Mouse (Mus musculus): ENCODE measurements around the gene Gm21988. TPM values are rescaled to one million over a fixed set of nuclear protein-coding genes. Genes with fewer than 3 reads are reported as not detected.

Gene Gm21988
- total RNA-seq, 1 experiment from 2014 or later: not detected

DNA sequence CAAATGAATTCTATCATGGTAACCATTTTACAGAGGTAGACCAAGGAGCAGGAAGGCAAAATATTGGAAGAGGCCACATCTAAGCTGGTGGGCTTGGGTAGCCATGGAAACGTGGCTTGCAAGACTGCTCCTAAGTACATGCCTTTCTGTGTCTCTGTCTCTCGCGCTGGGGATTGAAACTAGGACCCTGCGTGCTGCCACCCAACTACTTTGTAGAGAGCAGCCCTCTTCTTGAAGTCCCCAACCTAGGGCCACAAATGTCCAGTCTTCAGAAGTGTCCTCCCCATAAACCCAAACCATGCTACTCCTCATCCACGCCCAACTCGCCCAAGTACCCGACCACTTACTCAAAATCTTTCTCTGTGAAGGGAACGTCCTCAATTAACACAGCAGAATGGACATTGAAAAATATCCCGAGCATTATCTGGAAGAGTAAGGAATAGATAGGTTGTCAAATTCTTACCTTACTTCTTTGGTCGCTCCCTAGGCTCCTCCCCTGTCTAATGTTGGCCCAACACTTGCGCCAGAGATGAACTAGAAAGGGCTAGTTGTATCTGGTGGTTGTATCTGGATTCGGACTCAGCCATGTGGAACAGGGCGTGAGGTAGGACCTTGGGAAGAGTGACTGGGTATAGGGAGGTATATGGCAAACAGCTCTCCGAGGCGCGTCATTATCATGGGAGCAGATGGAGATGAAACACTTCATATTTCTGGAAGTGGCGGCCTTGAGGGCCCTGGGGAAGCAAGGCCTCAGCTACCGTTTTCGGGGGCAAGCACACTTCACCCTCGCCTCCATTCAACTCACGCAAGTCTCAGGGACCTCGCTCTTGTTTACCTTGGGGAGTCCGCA is 814 bp downstream of the Gm21988 start:
- no peak for ATAC-seq (replicated peaks; ENCODE audit: insufficient number of reproducible peaks, low FRiP score, low TSS enrichment, poor library complexity, severe bottlenecking)

DNA sequence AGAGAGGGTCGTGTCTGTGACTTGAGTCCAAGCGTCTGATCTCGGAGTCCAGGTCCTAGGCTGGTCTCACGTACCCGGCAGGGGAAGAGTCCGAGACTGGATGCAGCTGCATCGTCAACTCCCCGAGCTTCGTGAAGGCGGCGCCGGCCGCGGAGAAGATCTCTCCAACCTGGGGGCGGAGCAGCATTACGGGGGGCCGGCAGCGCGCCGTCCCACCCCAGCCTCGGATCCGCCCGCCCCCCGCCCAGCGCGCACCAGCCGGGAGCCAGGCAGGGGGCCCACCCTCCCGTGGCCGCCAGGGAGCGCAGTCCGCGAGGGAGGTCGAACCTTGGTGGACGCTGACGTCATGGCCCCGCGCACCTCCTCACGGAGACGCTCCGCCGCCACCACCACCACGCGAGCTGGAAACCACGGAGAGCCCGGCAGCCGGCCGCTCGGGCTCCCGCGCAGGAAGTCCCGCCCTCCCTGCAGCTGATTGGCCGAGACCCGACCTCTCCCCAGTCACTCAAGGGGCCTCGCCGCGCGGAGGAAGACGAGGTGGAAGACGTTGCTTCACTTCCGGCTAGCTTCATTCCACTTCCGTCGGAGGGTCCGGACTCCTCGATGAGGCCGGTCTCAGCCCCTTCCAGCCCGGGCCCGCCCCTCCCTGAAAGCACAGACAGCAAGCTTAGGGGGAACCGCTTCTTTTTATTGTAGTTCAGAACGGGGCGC is 2.0 kb downstream of the Gm21988 start, which contains the start of gene 0610010K14Rik:
Gene 0610010K14Rik, minus strand, starts transcription at position 458 of the 711 bp plus-strand sequence.
- ATAC-seq (replicated peaks; ENCODE audit: insufficient number of reproducible peaks, low FRiP score, low TSS enrichment, poor library complexity, severe bottlenecking): peak; percentile 82

DNA sequence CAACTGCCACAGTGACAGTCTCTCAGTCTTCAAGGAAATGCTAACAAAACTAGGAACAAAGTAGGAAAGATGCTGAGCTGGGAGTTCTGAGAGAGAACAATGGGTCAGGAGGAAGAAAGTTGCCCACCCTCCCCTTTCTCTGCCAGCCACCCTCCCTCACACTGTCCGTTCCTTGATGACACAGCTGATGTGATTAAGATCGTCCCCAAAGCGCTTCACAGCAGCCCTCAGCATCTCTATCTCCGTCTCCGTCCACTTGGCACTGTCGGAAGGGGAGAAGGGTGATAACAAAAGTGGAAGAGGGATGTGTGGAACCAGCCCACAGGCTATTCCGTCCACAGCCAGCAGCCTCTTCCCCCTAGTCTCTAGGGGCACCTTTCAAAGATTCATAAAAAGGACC is 2.9 kb downstream of the Gm21988 start:
- no peak for ATAC-seq (replicated peaks; ENCODE audit: insufficient number of reproducible peaks, low FRiP score, low TSS enrichment, poor library complexity, severe bottlenecking)

DNA sequence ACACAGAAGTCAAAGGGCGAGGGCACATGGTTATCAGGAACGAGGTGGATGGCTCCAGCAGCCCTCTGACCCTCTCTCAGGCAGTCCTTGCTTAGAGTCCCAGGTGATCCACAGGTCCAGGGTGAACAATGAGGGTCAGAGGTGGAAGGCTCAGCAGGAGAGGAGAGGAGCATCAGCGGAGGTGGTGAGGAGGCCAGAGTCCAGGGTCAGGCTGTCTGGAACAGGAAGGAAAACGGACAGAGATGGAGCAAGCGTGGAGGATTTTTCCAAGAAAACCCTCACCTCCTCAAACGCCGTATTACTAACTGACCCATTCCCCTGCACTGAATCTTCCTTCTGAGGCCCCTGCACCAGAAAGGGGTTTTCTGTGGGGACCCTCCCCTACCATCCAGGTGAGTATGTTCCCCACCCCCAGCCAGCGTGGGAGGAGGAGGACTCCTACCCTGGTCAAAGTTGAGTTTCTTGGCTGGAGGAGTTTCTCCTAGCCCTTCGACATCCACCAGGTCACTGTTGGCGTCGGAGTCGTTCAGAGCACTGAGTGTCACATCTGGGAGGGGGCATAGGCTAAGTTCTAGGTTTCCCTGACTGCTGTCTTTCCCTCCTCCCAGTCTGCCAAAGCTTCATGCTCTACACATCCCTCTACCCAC is 4.3 kb downstream of the Gm21988 start:
- no peak for ATAC-seq (replicated peaks; ENCODE audit: insufficient number of reproducible peaks, low FRiP score, low TSS enrichment, poor library complexity, severe bottlenecking)

DNA sequence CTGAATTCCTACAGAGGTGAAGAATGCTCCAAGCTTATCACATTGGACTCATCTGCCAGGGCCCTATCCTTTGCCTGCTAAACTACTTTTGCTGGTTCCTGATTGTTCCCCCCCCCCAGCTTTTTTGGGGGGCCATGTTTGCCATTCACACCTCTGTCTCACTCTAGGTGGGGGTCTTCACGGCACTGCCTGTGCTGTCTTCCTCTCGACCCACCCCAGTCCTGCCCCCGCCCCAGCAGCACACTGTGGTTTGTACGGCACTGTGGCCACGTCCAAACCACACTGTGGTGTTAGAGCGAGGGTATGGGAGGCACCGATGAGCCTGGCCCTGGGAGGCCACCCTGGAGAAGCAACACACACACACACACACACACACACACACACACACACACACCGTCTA is 5.1 kb downstream of the Gm21988 start:
- no peak for ATAC-seq (replicated peaks; ENCODE audit: insufficient number of reproducible peaks, low FRiP score, low TSS enrichment, poor library complexity, severe bottlenecking)

DNA sequence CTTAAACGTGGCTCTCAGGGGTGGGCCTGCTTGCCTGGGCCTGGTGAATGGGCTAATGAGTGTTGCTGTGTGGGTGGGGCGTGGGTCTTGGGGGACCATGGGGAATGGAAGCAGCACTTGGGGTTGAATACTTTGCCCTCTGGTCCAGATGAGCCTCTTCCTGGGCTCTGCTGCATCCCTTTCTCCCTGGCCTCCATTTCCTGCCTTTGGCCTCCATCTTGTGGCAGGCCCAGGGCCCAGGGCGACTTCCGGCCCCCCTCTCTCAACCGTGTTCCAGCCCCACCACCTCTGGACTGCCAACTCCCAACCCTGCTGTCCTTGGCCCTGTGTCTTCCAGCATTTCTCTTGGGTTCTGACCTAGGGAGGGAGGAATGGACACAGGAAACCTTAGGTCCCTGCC is 5.6 kb downstream of the Gm21988 start:
- ATAC-seq (replicated peaks; ENCODE audit: insufficient number of reproducible peaks, low FRiP score, low TSS enrichment, poor library complexity, severe bottlenecking): no peak

DNA sequence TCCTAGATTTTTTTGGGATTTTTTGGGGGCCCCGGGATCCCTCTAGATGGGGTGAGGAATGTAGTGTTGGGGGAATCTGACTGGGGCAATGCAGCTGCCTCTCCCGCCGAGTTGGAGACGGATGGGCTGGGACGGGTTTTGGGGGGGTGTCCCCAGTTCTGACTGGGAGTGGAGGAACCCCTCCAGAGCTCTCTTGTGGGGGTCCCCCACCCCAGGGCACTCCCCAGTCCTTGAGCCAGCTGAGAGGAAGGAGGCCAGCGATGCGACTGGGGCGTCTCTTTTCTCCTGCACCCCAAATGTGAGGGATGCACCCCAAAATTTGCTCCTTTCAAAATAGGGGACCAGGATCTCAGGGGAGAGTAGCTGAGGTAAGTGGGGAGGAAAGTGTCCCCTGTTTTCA is 6.6 kb downstream of the Gm21988 start:
- no peak for ATAC-seq (replicated peaks; ENCODE audit: insufficient number of reproducible peaks, low FRiP score, low TSS enrichment, poor library complexity, severe bottlenecking)

DNA sequence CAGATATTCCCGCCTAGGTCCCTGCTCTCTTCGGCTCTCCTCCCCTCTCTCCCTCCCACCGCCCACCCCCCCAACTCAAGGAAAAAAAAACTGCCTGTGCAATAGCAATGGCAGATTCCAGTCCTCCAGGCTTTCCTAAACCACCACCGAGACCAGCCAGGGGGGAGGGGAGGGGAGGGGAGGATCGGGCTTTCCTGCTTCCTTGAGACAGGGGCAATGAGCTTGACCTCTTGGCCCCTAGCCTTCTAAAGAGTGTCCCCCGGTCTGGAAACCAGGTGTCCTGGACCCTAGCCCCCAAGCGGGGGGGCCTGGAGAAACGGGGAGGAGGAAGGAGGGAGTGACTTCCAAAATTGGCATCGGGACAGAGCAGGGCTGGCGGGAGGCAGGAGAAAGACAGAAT is 7.1 kb downstream of the Gm21988 start:
- no peak for ATAC-seq (replicated peaks; ENCODE audit: insufficient number of reproducible peaks, low FRiP score, low TSS enrichment, poor library complexity, severe bottlenecking)

DNA sequence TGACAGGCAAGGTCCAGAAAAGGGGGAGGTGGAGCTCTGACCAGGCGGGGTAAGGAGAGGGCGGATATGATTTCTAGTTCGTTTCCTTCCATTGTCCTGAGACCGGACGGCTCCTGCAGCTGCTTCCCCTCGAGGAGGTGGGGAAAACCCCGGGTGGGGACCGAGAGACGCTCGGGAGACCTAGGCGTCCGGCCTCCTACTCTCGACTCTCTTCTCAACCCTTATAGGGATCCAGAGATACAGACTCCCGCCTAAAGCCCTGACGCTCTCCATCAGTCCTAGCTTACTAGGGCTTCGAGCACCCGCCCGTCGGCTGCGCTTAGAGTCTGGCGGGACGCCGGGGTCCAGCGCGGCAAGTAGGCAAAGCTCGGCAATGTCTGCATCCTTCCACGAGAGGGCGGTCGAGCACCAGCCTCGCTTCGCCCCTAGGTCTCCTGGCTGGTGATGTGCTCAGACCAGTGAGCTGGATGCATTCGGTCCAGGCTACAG is 9.3 kb downstream of the Gm21988 start:
- peak; percentile 86 for ATAC-seq (replicated peaks; ENCODE audit: insufficient number of reproducible peaks, low FRiP score, low TSS enrichment, poor library complexity, severe bottlenecking)

DNA sequence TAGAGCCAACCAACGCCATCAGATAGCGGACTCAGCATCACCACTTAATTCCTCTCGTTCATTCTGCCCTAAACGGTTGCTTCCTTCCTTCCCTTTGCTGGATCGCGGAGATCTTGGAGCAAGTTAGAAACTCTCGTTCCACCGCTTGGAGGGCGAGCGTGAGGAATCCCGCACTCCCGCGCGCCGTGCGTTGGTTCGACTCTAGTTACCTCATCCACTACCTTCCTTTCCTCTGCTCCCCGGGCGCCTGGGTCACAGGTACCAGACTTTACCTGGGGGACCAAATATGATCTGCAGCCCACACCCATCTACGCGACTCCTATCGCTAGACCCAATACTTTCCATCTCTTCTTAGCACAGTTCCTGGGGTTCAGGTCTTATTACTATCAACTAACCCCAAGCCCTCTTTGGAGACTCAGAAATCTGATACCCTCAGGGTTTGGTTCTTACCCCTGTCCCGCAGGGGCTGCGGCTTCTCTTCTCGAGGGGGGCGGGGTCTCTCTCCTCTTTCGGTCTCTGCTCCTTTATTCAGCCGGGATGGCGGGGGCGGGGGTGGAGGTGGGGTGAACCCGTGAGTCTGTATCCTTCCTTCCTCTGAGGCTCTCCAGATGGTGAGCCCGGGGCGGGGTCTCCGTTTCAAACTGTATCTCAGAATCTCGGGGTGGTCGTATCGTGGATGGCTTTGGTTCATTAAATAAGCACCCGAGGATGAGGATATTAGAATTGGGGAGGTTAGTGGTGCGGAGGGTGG is 10.2 kb downstream of the Gm21988 start, which contains the start of gene Bcl6b:
Gene Bcl6b, minus strand, starts transcription at position 539 of the 751 bp plus-strand sequence.
- no peak for ATAC-seq (replicated peaks; ENCODE audit: insufficient number of reproducible peaks, low FRiP score, low TSS enrichment, poor library complexity, severe bottlenecking)

DNA sequence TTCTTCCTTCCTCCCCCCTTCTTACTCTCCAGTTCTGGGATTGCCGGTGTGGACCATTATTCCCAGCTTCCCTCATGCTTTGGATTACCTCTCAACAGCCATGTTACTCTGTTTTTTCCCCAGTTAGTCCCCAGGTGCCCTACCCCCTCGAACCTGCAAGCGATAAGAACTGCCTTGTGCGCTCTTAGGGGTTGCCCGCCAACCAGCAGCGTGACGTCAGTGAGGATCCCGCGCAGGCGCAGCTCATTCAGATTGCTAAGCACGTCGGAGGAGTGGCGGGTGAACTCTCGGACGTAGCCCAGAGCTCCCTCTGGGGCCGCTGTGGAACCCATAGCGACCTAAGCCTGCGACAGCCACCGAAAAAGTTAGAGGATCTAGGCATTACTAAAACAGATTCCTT is 10.8 kb downstream of the Gm21988 start:
- ATAC-seq (replicated peaks; ENCODE audit: insufficient number of reproducible peaks, low FRiP score, low TSS enrichment, poor library complexity, severe bottlenecking): peak; percentile 59

DNA sequence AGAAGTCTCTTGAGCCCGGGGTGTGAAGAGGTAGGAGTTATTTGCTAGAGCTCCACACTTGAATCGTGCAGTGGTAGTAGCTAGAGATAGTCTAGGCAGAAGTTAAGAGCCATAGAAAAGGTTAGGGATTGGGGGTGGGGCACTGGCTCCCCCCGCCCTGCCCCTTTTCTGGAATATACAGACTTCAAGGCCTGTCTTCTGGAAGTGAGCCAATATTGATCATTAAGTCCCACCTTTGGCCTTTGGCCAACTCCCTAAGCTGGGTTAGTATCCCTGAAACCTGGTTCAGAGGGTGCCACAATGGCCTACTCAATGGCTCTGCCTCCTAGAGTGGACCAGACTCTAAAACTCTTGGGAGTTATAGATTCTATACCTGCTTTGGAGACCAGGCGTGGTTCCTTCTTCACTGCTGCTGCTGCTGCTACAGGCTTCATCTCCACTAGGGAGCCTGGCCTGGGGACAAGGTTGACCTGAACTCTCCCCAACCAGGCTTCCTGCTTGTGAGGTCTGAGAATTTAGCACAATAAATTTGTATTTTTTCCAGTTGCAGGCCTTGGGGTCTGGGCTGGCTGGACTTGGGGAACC is 11.9 kb downstream of the Gm21988 start:
- no peak for ATAC-seq (replicated peaks; ENCODE audit: insufficient number of reproducible peaks, low FRiP score, low TSS enrichment, poor library complexity, severe bottlenecking)

DNA sequence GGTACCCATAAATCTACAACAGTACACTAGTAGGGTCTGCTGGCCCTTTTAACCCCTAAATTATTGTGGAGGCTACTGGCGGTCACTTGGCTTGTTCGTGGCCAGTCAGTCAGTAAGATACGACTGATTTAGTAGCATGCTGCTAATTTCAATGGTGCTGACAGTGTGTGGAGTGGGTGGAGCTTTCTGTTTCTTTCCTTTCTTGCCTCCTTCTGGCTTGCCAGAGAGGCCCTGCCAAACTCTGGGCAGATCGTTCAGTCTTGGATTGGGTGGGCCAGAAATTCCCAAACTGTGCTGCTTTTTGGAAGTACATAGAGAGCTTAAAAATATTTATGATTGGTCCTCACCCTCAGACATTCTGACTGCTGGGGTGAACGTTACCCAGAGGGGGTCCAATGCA is 12.5 kb downstream of the Gm21988 start:
- no peak for ATAC-seq (replicated peaks; ENCODE audit: insufficient number of reproducible peaks, low FRiP score, low TSS enrichment, poor library complexity, severe bottlenecking)

DNA sequence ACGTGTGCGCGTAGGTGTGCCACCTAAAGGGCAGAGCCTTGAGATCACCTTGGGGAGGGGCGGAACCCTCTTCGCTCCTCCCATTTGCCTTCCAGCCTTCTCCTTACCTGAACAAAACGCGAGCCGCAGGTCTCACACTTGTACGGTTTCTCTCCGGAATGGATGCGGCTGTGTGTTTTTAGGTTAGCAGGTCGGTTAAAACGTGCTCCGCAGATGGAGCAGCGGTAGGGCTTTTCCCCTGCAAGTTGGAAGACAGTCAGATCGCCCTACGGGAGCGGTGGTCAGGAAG is 13.1 kb downstream of the Gm21988 start:
- ATAC-seq (replicated peaks; ENCODE audit: insufficient number of reproducible peaks, low FRiP score, low TSS enrichment, poor library complexity, severe bottlenecking): no peak

DNA sequence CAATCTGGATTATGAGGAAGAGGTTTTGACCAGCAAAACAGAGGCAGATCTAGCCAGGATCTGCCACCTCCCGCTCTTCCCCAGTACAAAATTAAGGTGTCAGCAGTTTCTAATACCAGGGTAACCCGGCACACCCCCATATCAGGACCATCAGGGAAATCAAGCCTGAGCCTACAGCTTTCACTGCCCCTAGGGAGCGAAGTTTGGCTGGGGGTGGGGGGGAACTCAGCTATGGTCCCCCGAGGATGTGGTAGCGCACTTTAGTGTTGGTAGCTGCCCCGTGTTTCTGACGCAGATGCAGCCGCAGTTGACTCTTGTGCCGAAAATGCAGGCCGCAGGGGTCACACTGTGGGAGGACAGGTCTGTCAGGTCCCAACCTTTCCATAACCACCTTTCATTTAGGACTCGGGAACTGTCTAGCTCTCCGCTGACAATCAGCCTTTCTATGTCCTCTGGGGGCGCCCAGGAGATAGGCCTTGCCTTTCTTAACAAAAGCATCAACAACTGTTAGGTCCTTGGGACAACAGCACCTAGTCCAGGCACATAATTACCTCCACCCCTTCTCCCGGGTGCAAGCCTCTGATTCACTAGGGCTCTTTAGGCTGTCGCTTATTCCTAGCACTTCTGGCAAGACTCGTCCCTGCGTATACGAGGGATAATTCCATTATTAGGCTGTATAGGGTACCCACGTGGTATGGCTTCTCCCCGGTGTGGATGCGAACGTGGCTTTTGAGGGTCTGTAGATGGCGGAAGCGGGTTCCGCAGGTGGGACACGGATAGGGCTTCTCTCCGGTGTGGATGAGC is 13.6 kb downstream of the Gm21988 start:
- no peak for ATAC-seq (replicated peaks; ENCODE audit: insufficient number of reproducible peaks, low FRiP score, low TSS enrichment, poor library complexity, severe bottlenecking)

DNA sequence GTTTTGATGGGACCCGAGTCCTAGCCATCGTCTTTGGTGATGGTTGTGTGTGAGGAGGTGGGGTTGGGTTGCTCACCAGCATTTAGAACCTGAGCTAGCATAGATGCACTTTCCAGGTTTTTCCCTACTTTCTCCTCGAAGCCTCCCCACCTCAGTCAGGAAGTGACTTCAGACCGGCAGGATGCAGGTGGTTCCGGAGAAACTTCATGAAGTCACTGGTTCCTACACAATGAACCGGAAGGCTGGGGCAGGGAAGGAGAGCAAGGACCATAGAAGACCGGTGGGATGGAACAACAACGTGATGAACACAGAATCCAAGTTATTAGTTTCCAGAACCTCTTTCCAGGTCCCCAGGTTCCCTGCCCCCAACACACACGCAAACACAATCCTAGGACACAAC is 15.9 kb downstream of the Gm21988 start:
- ATAC-seq (replicated peaks; ENCODE audit: insufficient number of reproducible peaks, low FRiP score, low TSS enrichment, poor library complexity, severe bottlenecking): no peak

DNA sequence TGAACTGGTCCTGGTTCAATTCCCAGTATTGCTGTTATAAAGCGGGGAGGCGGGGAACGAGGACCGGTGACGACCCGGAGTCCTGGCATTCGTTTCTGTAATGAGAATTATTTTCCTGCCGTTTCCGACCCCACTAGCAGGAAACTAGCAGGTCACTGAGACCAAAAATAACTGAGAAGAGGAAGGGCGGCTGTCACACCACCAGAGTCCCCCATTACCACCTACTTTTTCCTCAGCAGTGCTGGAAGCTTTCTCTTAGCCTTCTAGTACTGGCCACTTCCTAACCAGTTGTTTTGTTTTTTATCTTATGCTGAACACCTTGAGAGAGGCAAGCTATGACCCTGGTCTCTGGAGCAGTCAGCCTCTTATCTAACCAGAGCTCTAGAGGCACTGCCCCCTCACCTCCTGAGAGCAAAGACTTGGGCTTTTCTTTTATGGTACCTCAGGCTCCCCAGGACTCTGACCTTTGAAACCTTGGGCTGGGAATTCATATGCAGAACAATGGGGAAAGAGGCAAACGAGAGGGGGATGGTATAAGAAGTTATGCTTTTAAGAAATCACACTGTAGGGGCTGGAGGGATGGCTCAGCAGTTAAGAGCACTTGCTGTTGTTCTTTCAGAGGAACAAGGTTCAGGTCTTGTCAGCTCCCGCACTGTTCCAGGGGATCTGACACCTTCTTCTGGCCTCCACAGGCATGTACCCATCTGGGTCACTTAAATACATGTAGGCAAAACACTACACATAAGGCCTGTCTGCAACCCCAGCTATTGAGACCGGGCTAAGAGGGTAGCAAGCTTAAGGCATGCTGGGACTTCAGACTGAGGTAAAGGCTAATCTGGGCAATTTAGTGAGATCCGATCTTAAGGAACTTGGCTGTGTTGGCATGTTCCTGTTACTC is 17.8 kb downstream of the Gm21988 start:
- ATAC-seq (replicated peaks; ENCODE audit: insufficient number of reproducible peaks, low FRiP score, low TSS enrichment, poor library complexity, severe bottlenecking): no peak

Data from monocyte, adult 5-6 weeks (primary cell).